Mouse (Mus musculus): ENCODE results near the gene Ccdc181. TPM values are rescaled to one million over a fixed set of nuclear protein-coding genes. Genes with fewer than 3 reads are reported as not detected.

Ccdc181 gene
- polyA plus RNA-seq, 1 experiment from 2014 or later: 22.7 TPM

DNA sequence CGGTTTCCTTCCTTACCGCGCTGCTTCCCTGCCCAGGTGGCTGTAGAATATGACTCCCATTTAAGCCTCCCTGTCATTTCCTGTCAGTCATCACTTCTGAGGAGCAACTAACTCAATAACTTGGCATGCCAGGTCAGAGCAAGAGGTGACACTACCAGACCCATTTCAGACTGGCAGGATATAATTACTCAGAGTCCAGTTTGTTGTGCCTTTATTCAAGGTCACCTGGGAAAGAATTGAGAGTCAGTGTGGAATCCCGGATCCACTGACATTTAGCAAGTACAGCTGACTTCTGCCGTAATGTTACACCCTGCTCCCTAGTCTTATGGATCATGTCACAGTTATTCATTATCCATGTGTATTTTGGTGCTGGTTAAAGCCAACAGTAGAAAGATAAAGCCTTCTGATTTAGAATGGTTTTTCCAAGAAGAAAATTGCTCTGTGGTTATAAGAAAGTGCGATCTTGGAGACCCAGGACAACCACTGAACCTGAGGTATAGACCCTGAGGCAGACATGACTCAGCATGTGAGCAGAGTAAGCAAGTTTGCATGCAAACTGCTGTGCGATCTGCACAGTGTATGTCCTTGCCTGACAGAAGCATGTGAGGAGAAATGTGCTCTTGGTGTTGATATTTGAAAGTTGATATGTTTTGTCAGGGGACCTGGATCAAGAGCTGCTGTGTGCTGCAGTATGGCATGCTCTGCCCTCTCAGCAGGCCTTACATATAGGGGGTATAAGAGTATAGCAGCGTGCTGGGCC, 24.8 kb upstream of the Ccdc181 start:
- Histone ChIP-seq H3K27ac (no peak overlapping the region), H3K9me3 (no peaks in the 10 kb centered on the region), H3K36me3 (no peaks in the 10 kb centered on the region), H3K4me1 (replicated peaks) (peaks cover 26% of the 10 kb centered on the region), H3K9ac (peak overlapping the region; percentile 78; the same call in 1 of the 2 replicates), H3K4me2 (peak overlapping the region; percentile 76), H3K4me3 (peak overlapping the region; percentile 74), H3K27me3 (peaks cover 12% of the 10 kb centered on the region; the same call in 1 of the 2 replicates)
- WGBS: 68% methylated on average over 8 of the region's 8 CpGs
- ATAC-seq (ENCODE audit: low FRiP score): no peak

DNA sequence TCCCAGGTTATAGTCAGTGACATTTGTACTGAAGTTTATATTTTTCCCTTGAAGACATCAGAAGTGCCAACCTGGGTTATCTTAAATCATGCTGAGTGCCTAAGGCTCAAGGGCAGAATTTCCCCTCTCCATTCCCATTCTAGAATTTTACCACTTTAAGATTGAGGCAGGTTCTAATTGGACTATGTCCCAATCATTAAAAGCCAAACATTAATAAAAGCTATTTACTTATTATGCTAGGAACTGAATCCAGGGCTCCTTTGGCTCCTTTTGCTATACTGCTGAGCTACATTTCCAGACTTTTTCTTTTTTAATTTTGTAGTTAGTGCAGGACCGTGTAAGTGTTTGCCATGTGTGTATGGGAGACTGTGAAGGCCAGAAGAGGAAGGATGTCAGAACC, 23.9 kb upstream of the Ccdc181 start:
- Histone ChIP-seq H3K27ac (no peak overlapping the region), H3K9ac (no peak overlapping the region), H3K4me2 (no peak overlapping the region), H3K36me3 (no peaks in the 10 kb centered on the region), H3K27me3 (peaks cover 12% of the 10 kb centered on the region; the same call in 1 of the 2 replicates), H3K9me3 (no peaks in the 10 kb centered on the region), H3K4me3 (no peak overlapping the region), H3K4me1 (replicated peaks) (peaks cover 26% of the 10 kb centered on the region)
- ATAC-seq (ENCODE audit: low FRiP score): no peak
- 95% methylated on average over 1 of the region's 1 CpGs for WGBS

- Histone ChIP-seq H3K36me3 (peaks cover 7% of the 10 kb centered on the region), H3K9ac (no peak overlapping the region), H3K4me2 (no peak overlapping the region), H3K27ac (no peak overlapping the region), H3K4me3 (no peak overlapping the region), H3K4me1 (replicated peaks) (peaks cover 24% of the 10 kb centered on the region), H3K9me3 (no peaks in the 10 kb centered on the region), H3K27me3 (peaks cover 12% of the 10 kb centered on the region; the same call in 1 of the 2 replicates)
- 84% methylated on average over 5 of the region's 5 CpGs for WGBS
- ATAC-seq (ENCODE audit: low FRiP score): no peak
These were observed 22.8 kb upstream of the Ccdc181 start for GRCm38 (mm10) chr1:164252551-164252950.

GRCm38 (mm10) chr1:164254836-164255235, 20.5 kb upstream of the Ccdc181 start:
- H3K9ac ChIP-seq: no peak overlapping the region
- WGBS: 87% methylated on average over 3 of the region's 3 CpGs
- H3K4me3 ChIP-seq: no peak overlapping the region
- no peak overlapping the region for H3K4me2 ChIP-seq
- ATAC-seq (ENCODE audit: low FRiP score): no peak
- H3K27ac ChIP-seq: no peak overlapping the region
- no peaks in the 10 kb centered on the region for H3K9me3 ChIP-seq
- peaks cover 11% of the 10 kb centered on the region; the same call in 1 of the 2 replicates for H3K27me3 ChIP-seq
- H3K36me3 ChIP-seq: peaks cover 7% of the 10 kb centered on the region
- peaks cover 12% of the 10 kb centered on the region for H3K4me1 ChIP-seq (replicated peaks)

DNA sequence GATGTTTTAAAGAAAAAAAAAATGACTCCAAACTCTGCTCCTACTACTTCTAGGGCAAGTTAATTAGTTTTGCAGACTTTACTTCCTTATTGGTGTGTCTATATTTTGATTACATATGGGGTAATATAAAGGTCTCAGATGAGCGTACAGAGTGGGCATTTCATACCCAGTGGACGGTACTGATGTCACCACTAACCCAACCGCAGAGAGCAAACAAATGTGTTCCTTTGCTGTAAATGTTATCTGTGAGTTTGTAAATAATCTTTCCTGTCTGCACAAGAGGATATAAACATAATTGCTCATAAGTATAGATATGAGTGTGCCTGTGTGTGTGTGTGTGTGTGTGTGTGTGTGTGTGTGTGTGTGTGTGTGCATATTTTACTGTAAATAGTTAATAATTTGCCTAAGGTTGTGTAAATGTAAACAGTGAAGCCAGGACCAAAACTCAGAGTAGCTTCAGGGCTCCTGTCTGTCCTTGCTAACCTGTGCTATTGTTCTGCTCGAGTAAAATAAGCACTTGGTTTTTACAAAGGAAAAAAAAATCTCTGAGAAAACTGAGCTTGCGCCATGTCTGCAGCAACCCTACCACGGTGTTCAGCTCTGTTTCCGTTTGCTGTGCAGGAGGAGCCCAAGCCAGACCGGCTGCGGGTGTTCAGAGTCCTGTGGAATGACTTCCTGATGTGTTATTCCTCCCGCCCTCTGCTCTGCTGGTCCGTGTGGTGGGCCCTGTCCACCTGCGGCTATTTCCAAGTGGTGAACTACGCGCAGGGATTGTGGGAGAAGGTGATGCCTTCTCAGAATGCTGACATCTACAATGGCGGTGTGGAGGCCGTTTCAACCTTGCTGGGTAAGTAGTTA, 15.0 kb upstream of the Ccdc181 start:
- Histone ChIP-seq H3K4me2 (no peak overlapping the region), H3K9me3 (no peaks in the 10 kb centered on the region), H3K4me1 (replicated peaks) (no peaks in the 10 kb centered on the region), H3K27me3 (no peaks in the 10 kb centered on the region), H3K9ac (no peak overlapping the region), H3K36me3 (peaks cover 25% of the 10 kb centered on the region), H3K4me3 (no peak overlapping the region), H3K27ac (no peak overlapping the region)
- no peak for ATAC-seq (ENCODE audit: low FRiP score)
- 89% methylated on average over 16 of the region's 16 CpGs for WGBS

- Histone ChIP-seq H3K4me2 (no peak overlapping the region), H3K27ac (no peak overlapping the region)
- WGBS: 93% methylated on average over 7 of the region's 7 CpGs
These were observed 13.8 kb upstream of the Ccdc181 start for GRCm38 (mm10) chr1:164261553-164261952.

GRCm38 (mm10) chr1:164270941-164271340, 4.4 kb upstream of the Ccdc181 start:
- ATAC-seq (ENCODE audit: low FRiP score): no peak
- Histone ChIP-seq H3K36me3 (no peaks in the 10 kb centered on the region), H3K9me3 (no peaks in the 10 kb centered on the region), H3K4me3 (no peak overlapping the region), H3K27ac (no peak overlapping the region), H3K4me2 (no peak overlapping the region), H3K4me1 (replicated peaks) (no peaks in the 10 kb centered on the region), H3K9ac (no peak overlapping the region), H3K27me3 (0 out of 2 replicates have a peak, but pooled peaks cover 4% of the 10 kb centered on the region)
- 88% methylated on average over 7 of the region's 7 CpGs for WGBS

More at GRCm38 (mm10) chr1:164261553-164261952, 13.8 kb upstream of the Ccdc181 start:
- Histone ChIP-seq H3K4me1 (replicated peaks) (no peaks in the 10 kb centered on the region), H3K36me3 (peaks cover 25% of the 10 kb centered on the region), H3K27me3 (no peaks in the 10 kb centered on the region), H3K4me3 (no peak overlapping the region), H3K9ac (no peak overlapping the region), H3K9me3 (no peaks in the 10 kb centered on the region)
- no peak for ATAC-seq (ENCODE audit: low FRiP score)

DNA sequence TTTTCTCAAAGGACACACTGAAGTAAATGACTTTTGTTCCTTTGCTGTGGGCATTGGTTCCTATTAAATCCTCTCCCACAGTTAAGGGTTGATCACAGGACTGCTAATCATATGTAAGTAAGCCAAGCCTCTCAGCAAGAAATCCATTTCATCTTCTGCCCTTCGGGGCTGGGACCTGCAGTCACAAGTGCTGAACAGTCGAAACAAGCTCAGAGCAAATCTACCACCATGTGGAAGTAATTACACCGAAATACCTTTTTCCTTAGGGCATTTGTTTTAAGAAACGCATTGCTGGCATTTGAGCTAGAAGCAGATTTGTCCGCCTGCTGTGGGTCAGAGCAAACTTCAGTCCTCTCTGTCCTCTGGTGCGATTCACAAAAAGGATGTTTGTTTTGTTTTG, 1.7 kb upstream of the Ccdc181 start:
- no peak overlapping the region for H3K4me3 ChIP-seq
- no peak overlapping the region for H3K4me2 ChIP-seq
- ATAC-seq (ENCODE audit: low FRiP score): no peak
- WGBS: 75% methylated on average over 6 of the region's 6 CpGs
- H3K9me3 ChIP-seq: no peaks in the 10 kb centered on the region
- H3K9ac ChIP-seq: no peak overlapping the region
- H3K36me3 ChIP-seq: no peaks in the 10 kb centered on the region
- no peaks in the 10 kb centered on the region for H3K4me1 ChIP-seq (replicated peaks)
- no peak overlapping the region for H3K27ac ChIP-seq
- H3K27me3 ChIP-seq: 0 out of 2 replicates have a peak, but pooled peaks cover 4% of the 10 kb centered on the region

GRCm38 (mm10) chr1:164276552-164276951, 1.2 kb downstream of the Ccdc181 start:
- 0 out of 2 replicates have a peak, but pooled peaks cover 4% of the 10 kb centered on the region for H3K27me3 ChIP-seq
- no peak overlapping the region for H3K9ac ChIP-seq
- H3K4me2 ChIP-seq: no peak overlapping the region
- H3K9me3 ChIP-seq: no peaks in the 10 kb centered on the region
- no peaks in the 10 kb centered on the region for H3K4me1 ChIP-seq (replicated peaks)
- H3K36me3 ChIP-seq: peaks cover 14% of the 10 kb centered on the region
- no peak for ATAC-seq (ENCODE audit: low FRiP score)
- H3K27ac ChIP-seq: no peak overlapping the region
- H3K4me3 ChIP-seq: no peak overlapping the region
- WGBS: 93% methylated on average over 3 of the region's 3 CpGs

- Histone ChIP-seq H3K4me1 (replicated peaks) (no peaks in the 10 kb centered on the region), H3K27ac (no peak overlapping the region), H3K27me3 (no peaks in the 10 kb centered on the region), H3K36me3 (peaks cover 26% of the 10 kb centered on the region), H3K4me3 (no peak overlapping the region), H3K9me3 (no peaks in the 10 kb centered on the region), H3K9ac (no peak overlapping the region), H3K4me2 (no peak overlapping the region)
- no peak for ATAC-seq (ENCODE audit: low FRiP score)
- WGBS: 69% methylated on average over 4 of the region's 4 CpGs
These were observed 3.9 kb downstream of the Ccdc181 start for GRCm38 (mm10) chr1:164279332-164279731.

DNA sequence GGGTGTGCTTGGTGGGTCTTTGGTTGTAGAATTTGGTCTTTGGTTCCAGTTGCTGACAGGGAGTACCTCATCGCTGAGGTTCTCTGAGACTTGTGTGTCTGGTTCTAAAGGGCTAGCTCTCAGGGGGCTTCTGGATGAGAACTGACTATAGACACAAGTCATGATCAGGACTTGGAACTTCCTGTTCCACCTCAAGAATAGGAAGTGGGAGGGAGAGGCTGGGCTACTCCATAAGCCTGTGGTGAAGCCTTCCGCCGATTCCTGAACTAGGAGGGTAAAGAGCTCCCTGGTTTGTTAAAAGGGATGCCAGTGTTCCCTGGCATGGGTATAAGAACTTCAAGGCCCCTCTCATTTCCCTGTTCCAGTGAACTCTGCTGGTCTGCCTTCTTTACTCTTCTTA, 8.6 kb downstream of the Ccdc181 start:
- H3K4me2 ChIP-seq: no peak overlapping the region
- no peak for ATAC-seq (ENCODE audit: low FRiP score)
- H3K36me3 ChIP-seq: peaks cover 28% of the 10 kb centered on the region
- no peak overlapping the region for H3K9ac ChIP-seq
- no peaks in the 10 kb centered on the region for H3K4me1 ChIP-seq (replicated peaks)
- H3K4me3 ChIP-seq: no peak overlapping the region
- WGBS: 92% methylated on average over 3 of the region's 3 CpGs
- H3K27ac ChIP-seq: no peak overlapping the region
- no peaks in the 10 kb centered on the region for H3K27me3 ChIP-seq
- H3K9me3 ChIP-seq: no peaks in the 10 kb centered on the region

DNA sequence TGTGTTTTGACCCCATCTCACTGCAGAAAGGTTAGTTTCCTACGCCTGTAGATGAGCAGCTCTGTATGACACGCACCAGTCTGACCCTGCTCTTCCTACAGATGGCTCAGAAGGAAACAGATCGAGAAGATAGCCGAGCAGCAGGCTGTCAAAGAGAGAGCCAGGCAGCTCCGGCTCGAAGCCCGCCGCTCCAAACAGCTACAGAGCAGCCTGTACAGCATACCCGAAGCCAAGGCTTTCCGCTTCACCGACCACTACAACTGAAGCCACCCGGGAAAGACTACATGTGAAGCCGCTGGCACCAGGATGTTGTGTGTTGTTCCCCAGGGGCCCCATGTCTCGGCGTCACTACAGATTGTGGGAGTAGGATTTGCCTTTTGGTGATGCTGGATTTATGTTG, 12.0 kb downstream of the Ccdc181 start:
- no peak for ATAC-seq (ENCODE audit: low FRiP score)
- peaks cover 34% of the 10 kb centered on the region for H3K36me3 ChIP-seq

More for the DNA sequence above, 12.0 kb downstream of the Ccdc181 start:
- no peak overlapping the region for H3K27ac ChIP-seq
- H3K9me3 ChIP-seq: no peaks in the 10 kb centered on the region
- WGBS: 62% methylated on average over 15 of the region's 15 CpGs
- H3K9ac ChIP-seq: no peak overlapping the region
- H3K4me3 ChIP-seq: no peak overlapping the region
- no peak overlapping the region for H3K4me2 ChIP-seq
- H3K4me1 ChIP-seq (replicated peaks): no peaks in the 10 kb centered on the region
- H3K27me3 ChIP-seq: no peaks in the 10 kb centered on the region
